Mouse (Mus musculus): Measurements from ENCODE around the gene Prnd.

The Prnd gene

DNA sequence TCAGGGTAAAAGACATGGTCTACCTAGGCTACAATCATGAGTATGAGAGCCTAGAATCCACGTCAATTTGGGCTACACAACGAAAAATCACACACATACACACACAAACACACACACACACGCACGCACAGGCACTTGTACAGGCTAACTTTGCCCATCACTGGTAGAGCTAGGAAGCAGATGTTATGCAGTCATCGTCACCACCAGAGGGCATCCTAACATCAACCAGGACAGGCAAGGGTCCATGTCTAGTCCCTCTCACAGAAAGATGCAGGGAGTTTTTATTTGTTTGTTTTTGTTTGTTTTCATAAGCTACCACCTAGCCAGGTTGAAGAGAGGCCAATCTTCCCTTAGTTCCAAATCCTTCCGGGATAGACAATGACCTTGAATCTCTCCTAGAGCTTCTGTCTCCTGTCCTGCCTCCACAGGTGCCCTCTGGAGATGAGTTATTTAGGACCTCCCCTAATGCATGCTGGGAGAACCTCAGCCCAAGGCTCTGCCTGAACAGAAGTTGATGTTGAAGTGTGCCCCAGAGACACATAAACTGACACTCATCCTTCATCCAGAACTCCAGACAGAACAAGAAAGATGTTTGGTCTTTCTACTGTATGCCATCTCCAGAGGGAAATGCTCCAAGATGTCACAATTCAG is 32.0 kb downstream of the Prnd start:
- DNase-seq (ENCODE audit: low spot score) = no peak

DNA sequence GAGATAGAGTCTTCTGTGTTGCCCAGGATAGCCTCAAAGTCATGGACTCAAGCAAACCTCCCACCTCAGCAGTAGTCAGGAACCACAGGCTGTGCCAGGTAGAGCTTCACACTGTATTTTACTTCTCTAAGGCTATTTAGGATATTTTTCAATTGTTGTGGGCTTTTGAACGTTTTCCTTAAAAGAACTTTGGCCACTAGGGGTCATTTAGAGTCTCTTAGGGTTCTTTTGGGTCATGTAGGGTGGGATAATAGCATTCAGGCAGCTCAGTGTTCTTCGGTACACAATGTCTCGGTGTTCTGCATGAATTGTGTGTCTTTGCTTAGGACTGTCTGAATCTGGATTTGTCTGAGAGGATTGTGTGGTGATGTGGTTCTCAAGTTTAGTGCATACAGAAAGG is 37.3 kb downstream of the Prnd start:
- DNase-seq (ENCODE audit: low spot score) = peak; percentile 2

DNA sequence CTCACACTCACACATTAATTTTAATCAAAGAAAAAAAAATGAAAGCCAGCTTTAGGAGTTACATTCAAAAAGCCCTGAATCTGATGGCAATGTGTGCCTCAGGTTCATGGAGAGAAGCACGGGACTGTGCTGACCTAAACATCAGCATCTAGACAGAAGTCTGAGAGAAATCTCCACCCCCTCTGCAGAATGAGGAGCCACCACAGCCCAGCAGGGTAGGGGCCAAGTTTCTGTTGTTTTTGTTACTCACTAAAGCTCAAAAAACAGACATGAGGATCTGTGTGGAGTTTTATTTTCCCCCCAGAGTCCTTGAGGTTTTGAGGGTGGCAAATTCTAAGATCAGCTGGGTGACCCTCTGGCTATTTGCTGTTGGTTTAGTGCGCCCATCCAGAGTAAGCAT is 37.9 kb downstream of the Prnd start:
- DNase-seq (ENCODE audit: low spot score) = no peak

DNA sequence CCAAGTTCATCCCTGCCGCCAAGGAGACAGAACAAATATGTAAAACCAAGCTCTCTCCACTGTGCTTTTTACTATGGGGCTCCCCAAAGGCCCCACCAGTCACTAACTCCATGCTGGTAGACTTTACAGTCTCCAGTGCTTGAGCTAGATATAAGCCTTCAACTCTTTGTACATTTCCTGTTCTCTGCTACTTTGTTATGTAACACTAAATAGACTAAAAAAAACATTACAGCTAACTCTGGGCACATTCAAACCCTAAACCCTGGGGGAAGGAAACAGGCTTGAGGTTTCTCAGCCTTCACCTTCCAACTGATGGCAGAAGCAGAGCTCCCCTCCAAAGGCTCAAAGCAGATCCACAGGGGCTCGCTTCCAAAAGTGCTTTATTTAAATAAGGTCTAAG is 41.8 kb downstream of the Prnd start:
- DNase-seq (ENCODE audit: low spot score) = no peak

DNA sequence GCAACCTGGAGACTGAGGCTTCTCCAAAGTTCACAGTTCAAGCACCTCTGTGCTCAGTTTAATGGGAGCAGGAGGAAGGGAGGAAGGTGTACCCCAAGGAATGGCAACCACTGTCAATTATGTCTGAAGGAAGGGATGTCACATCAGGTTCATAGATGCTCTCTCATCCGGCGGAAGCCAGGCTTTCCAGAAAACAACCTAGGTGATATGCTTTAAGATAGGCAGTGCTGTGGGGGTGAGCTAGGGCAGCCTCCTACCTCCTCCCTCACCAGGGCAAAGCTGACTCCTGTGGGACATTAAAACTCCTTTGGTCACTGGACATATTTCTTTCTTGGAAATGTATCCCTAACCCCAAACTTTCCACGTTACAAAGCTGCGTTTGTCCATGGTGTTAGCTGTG is 42.5 kb downstream of the Prnd start:
- DNase-seq (ENCODE audit: low spot score) = no peak

DNA sequence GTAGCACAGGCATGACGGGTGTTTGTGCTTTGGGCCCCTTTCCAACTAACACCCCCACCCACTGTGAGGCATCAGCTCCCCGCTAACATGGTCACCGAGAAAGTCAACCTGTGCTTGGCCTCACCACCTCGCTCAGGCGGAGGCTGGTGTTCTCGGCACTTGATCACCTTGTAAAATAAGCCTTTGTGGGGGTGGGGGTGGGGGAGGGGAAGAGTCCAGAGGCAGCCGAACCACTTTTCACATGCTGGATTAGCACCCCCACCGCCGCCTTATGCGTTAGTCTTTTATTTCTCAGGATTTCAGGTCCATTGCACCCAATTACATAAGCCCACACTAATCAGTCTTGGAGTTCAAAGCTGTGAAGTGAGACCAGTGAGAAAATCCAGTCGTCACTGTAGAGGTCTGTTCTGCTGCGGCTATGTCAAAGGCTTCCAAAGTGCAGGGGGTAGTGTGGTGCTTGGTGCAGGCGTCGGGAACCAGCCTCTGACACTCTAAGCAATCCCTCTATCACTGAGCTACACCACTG is 43.0 kb downstream of the Prnd start:
- DNase-seq (ENCODE audit: low spot score) = no peak

DNA sequence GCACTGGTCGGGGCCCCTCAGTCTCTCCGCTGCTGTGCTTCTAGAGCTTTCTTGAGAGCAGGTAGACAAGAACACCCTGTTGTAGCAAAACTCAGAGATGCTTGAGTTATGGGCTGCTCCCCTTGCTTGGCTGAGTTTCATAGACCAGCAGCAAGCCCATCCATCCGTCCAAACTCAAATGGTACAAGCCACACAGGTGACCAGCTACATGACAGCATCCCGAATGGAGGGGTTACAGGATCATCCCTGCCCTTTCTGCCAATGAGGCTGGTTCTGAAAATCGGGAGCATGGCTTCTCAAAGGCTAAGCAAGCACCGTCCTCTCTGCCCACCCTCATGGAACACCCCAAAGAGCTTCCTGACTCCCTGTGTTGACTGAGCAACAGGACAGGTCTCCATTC is 44.3 kb downstream of the Prnd start:
- DNase-seq (ENCODE audit: low spot score) = no peak

DNA sequence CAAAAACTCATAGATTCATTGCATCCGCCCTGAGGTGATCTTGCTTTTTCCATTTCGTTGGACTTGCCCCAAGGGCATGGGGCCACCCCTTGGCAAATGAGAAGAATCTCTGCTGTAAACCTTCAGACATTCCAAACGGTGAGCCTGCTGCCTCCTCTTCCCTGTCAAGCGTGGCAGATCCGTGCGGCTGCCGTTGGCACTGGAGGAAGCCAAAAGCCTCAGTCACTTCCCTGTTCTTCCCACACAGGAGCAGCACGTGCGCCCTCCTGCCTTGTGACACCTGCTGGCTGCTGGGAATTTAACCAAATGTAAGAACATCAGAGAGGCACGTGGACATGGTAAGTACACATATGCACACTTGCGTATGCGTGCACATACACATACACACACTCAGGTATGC is 45.1 kb downstream of the Prnd start:
- no peak for DNase-seq (ENCODE audit: low spot score)

DNA sequence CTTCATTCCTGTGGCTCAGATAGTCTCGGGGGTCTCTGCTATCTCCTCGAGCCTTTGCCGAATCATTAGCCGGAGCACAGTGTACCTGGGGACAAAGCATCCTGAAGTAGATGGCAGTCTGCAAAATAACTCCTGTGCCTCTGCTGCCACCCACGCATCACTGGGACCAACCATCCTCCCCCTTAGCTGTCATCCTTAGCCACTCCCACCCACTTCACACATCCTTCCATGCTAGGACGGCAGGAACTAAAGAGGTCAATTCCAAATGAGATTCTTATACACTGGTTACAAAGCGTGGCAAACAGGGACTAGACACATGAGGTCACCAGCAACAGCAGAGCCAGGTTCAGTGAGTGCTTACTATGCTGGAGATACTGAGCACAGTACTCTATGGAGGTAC is 45.7 kb downstream of the Prnd start:
- no peak for DNase-seq (ENCODE audit: low spot score)

DNA sequence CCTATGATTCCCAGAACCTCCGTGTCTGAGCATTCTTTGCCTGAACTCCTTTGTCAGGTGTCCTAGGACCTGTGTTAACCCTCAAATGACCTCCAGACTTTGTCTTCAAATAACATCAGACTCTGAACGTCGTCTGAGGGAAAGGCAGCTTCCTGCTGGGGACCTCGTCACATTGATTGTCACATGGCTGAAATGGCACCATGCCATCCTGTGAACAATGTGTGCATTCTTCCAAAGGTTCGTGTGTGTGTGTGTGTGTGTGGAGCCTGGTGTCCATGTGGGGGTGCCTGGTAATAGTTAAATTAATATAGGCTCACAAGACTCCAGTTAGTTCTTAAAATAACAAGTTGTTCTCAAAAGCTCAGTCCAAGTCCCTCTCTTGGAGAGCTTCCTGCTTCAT is 46.7 kb downstream of the Prnd start:
- no peak for DNase-seq (ENCODE audit: low spot score)

DNA sequence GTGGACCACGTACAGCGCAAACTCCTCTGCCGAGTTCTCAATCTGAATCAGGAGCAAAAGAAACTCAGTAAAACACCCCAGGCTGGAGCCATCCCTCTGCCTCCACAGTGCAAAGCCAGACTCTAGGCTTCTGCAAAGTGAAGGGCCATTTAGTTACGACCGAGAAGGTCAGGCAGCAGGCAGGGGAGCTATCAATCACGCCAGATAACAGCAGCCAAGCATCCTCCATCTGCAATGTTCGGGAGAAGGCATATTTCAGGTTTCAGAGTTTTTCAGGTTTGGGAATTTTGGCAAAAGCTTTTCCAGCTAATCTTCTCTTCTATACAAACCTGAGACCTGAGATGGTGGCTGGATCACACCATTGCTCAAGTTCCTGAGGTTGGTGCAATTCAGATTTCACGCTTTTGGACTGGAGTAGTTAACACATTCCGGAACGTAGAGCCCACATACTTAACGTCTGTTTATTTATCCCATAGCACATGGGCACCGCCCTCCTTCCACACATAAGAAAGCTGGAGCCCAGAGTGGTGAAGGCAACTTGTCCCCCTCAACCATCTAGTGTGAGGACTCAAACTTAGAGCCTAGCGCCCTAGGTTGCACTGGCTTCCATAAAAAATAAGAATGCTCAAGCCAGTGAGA is 51.2 kb downstream of the Prnd start:
- DNase-seq (ENCODE audit: low spot score) = no peak

DNA sequence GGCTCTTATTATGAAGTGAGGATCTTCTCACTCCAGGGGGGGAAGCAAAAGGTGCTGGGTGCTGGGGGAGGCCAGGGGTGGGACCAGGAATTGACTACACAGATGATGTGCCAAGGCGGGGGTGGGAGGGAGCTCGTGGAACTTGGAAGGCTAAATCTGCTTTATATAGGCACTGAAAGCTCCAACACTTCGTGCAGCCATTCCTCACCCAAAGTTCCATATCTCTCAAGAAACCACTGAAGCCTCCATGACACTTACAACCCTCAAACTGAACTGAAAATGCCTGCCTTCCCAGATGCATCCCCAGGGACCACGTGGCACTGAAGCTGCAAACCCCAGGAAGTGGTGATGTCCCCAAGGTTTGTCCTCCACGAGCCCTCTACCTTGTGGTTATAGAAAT is 53.3 kb downstream of the Prnd start:
- no peak for DNase-seq (ENCODE audit: low spot score)

DNA sequence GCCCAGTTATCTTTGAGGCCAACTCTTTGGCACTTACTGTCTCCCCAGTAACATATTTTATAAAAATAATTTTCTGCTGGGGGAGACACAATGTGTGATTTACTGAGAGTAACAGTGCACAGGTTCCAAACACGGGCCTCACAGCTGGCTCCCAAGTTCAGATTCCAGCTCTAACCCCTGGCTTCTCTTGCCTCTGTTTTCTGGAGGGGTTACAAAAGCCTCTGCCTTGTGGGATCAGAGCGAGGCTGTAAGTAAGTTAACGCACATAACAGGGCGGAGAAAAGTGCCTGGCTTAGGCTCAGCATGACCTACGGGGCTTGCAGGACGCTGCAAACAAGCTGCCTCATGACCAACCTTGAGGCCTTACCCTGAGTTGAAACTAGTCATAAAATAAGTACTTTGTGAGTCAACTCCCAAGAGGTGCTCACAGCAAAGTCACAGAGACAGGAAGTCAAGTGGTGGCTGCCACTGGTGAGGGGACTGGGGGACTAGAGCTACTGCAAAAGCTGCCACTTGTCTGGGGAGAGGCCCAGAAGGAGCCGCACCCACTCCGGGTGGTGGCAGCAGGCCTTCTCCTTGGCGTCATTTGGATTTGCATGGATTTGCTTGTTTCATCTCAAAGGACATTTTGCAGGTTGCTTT is 54.0 kb downstream of the Prnd start:
- DNase-seq (ENCODE audit: low spot score) = no peak

DNA sequence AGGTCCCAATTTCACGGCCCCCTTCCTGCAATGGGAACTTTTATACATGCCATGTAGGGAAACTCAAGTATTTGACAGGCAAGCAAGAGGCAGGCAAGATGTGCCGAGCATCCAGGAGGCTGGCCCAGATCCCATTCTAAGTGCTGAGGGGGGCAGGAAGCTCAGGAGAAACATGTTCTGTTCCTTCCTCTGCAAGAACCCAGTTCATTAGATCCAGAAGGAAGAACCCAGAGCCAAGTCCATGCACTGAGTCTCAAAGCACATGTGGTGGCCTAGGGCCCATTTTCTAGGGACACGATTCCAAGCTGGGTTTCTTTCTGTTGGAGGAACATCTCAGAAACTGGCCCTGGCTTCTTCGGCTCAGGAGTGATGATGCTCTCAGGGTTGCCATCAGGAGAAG is 54.8 kb downstream of the Prnd start:
- no peak for DNase-seq (ENCODE audit: low spot score)
